Mouse (Mus musculus) granulocyte monocyte progenitor cell, adult 5-6 weeks (primary cell): ENCODE data around the gene Sst. TPM values are rescaled to one million over a fixed set of nuclear protein-coding genes. Genes with fewer than 3 reads are reported as not detected.
A peak's percentile ranks its signal among the peaks of the same experiment; 100 is the strongest.
"Not testable (repeated sequence)": the region's sequence is repeated elsewhere in the genome, so short reads cannot be mapped to it uniquely, and the experiment has no call there.

Experiments
- ATAC-seq: replicated peaks from 2 replicates; pipeline ENCODE4 v1.8.0; 2016; ENCODE audit warnings: mild to moderate bottlenecking, moderate TSS enrichment, inconsistent platforms; ENCODE audit not compliant: poor library complexity, severe bottlenecking
- total RNA-seq, 2 experiments: library from RNA; stranded (forward) in 1 of 2; stranded (reverse) in 1 of 2; fragments of 200-712, 200-1000 nt in 1 of 2; fragments of >200 nt in 1 of 2; fragmentation: Nextera tagmentation in 1 of 2; gene quantifications; 2 replicates each; pipeline ENCODE4 v1.2.3; 2014 to 2017

Gene Sst
- total RNA-seq (2014; fragmentation: Nextera tagmentation) (not detected in 2 replicates), total RNA-seq (2017) (not detected in 2 replicates)

DNA sequence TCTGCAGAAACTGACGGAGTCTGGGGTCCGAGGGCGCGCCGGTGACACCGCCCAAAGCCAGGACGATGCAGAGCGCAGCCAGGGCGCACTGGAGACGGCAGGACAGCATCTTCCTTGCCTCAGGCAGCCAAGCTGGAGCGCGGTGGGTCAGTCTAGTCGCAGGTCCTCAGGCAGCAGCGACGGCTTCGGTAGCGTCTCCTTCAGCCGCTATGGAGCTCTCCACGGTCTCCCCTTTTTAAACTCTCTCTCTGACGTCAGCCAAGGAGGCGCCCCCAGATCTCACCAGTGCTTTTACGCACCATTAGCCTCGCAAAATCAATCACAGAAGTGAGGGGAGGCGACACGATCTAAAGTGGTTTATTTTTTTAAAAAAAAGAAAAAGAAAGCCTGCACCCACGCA, at the start of gene Sst:
Sst (minus strand) TSS at position 323 of the 400 bp plus-strand sequence.
- ATAC-seq = no peak

DNA sequence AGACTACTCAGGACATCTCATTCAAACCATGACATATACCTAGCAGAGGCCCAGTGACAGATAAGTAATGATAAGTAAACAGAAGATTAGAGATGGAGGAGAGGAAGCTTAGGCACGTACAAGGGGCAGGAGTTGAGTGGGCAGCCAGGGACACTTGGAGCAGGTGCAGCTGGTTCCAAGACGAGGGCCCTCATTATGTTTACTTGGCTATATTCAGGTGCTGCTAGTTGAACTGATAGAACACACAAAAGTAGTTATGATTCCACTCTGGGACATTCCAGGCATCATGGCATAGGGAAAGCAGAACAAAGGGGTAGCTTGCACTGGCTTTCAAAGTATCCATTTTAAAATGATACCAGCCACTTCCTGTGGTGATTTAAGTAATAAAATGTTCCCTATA, 43.6 kb upstream of the Sst start:
- ATAC-seq = no peak

DNA sequence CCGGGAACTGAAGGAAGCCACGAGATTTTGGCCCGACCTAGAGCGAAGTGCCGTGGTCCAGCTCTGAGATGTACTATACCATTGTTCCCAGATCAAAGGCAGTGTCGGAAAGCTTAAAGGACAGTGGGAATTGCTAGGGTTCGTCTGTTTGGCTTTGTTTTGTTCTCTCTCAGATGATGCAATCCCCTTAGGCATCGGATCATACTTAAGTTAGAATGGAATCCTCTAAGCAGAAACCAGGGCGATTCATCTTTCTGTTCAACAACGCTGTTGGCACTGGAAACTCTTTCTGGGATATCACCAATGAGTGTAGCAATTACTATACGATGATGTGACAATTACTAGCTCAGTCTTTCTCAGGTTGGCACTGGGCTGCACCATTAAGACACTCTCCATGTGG, 41.5 kb upstream of the Sst start, which contains the start of gene Rtp2:
Rtp2 (minus strand) TSS at position 101 of the 400 bp plus-strand sequence.
- no peak for ATAC-seq

DNA sequence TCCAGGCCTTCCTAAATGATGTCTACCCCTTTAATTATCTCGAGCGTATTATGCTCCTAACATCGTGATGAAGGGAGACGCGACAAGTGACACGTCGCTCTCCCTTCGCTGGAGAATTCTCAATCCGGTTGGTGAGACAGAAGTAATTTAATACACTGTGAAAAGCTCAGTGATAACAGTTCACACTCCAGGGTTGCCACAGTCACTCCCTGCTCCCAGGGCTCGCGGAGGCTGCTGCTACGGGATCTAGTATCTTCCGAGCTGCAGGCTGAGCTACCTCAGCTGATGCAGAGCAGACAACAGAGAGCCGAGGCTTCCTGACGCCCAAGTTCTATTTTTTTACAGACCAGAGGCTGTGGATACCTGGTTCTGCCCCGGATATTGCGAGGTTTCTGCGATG, 40.5 kb upstream of the Sst start:
- ATAC-seq = no peak

DNA sequence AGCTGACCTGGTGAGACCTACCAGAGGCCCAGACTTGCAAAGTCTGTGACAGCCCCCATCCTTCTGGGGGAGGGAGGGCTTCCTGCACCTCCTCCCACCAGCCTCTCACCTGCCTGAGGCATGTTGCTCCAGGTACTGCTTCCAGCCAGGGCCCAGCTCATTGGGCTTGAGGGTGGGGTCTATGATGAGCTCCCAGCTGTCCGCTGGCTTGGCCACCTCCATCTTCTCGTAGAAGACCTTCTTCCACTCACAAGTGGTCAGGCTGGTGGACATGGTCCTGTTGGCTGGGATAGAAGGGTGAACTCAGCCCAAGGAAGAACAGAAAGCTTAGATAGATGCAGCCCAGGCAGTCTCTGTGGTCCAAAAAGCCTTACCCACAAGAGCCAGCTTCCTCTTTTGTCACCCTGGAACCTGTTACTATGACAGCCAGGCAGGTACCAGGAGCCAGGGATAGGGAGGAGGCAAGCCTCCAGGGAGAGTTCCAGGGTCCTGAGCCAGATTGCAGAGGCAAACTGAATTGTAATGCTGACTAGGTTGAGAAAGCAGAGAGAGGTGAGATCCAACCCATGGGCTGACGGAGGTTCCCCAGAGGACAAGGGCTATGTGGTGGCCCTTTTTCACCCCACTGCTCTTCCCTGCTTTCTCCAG, 39.8 kb upstream of the Sst start:
- no peak for ATAC-seq

DNA sequence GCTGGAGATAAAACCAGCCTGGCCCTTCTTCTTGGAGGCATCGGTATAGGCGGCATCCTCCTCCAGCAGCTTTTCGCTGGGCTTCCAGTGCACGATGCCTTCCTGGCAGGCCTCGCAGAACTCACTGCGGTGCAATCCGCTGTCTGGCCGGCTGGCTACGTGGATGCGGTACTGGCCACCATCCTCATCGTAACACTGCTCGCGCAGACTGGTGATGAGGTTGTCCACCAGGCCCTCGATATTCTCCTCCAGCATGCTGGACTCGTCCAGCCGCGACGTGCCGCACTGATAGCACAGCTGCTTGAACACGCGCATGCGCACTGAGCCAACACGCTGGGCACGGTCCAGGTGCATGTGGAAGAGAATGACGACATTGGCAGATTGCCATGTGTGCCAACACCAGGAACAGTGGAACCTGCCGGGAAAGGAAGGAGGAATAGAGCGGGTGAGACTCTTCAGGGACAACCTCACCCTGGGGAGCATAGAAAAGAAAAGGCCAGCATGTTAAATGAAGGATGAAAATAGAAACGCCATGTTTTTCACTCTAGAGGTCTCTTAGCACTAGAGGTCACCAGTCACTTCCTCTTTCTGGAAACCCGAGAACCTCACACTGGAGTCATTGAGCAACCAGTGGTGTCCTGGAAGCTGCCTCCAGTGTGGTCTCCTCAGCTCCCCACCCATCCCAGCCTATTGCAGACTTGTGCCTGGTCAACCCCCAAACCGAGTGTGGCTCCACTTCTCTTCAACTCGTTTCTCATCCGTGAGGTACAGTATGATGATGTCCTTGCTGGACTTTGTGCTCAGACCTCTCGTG, 36.8 kb upstream of the Sst start:
- peak; percentile 98 for ATAC-seq

DNA sequence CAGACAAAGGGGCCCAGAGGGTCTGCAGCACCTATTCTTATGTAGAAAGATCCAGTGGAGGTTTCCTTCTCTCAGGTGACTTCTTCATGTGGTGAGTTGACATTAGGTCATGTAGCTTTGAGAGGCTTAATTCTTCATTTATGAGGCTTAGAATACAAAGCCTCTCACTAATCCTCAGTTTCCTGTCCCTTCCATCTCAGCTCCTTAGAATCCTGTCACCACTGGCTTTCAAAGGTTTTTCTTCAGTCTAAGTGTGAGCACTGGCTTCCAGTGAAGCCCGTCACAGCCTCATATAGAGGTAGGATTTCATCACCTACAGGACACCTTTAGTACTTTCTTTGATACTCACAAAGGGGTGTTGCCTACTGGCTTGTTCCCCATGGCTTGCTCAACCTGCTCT, 32.1 kb upstream of the Sst start:
- ATAC-seq = no peak

DNA sequence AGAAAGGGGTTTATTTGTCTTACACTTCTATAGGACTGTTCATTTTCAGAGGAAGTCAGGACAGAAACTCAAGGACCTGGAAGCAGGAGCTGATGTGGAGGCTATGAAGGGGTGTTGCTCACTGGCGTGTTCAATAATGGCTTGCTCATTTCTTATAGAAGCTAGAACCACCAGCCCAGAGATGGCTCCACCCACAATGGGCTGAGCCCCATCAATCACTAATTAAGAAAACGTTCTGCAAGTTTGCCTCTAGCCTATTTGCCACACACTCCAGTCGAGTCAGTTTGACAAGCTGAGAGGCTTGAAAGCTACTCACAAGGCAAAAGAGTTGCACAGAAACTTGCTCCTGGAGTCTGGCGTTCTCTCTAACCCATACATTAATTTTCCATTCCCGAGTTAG, 30.9 kb upstream of the Sst start:
- ATAC-seq = no peak

DNA sequence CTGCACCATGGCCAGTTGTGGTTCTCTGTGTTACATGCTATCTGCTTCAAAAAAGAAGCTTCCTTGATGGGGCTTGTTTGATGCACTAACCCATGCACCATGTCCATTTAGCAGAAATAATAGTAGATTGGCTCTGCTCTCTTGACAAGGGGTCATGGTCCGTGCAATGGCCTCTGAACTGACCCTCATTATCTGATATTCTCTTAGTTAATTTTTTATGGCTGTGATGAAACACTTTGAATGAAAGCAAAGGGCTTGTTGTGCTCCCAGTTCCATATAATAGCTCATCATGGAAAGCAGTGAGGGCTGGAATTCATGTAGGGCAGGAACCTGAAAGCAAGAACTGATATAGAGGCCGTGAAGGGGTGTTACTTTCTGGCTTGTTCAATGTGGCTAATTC, 28.7 kb upstream of the Sst start:
- ATAC-seq = no peak

DNA sequence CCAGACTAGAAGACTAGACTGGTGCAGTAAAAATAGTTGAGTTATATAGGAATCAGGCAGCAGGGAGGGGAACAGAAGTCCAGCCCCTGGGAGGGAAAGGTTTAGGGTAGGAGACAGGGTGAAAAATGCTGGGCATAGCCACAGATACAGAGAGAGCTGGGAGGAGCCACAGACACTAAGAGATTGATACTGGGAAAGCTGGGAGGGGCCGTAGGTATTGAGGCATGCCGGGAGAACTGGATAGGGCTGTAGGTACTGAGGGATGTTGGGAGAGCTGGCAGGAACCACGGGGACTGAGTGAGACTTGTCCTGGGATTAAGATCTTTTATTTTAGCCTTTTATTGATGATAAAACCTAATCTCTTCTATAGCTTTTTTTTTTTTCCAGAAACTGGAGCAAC, 22.6 kb upstream of the Sst start:
- no peak for ATAC-seq

DNA sequence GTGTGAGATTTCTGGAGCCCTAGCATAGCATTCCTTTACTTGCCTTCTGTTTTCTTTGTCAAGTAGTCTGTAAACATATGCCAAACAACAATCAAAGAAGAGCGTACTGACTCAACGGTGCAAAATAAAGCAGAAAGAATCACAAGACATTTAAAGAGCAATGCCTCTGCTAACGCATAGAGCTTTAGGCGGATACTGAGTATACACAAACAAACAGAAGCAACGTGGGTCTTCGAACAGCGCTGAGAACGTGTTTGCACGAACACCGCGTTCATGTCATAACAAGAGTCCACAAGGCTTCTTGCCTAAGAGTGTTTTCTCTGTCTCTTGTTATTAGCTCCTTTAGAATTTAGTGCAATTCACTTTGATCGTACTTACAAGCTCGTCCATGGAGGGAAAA, 22.0 kb upstream of the Sst start:
- no peak for ATAC-seq

DNA sequence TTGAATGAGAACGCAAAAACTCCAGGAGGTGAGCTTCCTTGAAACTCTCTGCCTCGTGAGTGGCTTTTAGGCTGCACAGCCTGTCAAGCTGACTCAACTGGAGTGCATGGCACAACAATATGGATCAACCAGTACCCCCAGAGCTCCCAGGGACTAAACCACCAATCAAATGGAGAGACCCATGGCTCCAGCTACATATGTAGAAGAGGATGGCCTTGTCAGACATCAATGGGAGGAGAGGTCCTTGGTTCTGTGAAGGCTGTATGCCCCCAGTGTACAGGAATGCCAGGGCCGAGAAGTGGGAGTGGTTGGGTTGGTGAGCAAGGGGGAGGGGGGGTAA, 18.2 kb upstream of the Sst start:
- not testable (repeated sequence) for ATAC-seq

DNA sequence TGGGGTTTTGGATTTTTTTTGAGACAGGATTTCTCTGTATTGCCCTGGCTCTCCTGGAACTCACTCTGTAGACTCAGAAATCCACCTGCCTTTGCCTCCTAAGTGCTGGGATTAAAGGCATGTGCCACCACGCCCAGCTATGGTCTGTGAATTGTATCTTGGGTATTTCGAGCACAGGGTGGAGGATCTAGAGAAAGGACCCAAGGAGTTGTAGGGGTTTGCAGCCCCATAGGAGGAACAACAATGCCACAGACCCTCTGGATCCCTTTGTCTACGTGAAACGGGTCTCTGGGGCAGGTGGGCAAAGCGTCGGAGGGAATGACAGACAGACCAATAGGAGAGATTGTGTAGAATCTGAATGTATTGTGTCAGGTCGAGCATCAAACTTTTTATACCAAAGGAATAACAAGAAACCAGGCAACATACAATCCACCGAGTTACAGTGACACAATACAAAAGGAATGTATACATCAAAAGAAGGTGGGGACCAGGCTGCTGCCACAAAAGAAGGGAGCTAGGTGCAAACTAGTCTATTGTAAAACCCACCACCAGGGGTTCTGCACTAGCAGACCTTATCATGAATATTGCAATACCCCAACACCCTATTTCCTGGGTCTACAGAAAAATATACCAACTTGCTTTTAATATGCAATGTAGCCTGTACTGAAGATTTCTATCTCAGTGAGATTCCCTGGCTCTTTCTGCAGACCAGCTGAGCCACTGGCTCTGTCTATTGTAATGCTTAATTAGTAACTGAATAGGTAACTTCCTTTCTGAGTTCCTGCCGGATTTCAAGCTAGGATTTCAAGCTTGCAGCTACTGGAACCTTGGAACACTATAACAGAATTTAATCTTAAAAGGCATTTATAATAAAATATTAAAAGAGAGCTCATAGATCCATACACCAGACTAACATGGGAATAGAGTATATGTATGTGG, 17.6 kb upstream of the Sst start:
- not testable (repeated sequence) for ATAC-seq

DNA sequence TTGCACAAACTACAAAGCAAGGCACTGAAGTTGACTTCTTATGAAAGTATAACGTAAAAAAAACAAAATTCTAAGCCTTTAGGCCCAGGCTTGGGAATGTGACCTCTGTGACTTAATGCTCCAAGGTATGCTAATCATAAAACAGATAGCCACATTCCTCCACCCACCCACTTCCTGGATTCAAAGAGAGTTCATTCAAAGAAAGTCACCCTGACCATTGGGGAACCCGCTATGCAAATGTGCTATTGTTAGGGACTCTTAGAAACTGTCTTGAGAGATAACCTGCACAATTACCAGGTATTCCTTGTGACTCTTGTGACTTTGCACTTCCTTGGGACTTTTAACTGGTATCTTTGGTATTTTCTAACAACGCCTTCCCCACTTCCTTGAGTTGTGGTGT, 15.8 kb upstream of the Sst start:
- ATAC-seq = not testable (repeated sequence)

DNA sequence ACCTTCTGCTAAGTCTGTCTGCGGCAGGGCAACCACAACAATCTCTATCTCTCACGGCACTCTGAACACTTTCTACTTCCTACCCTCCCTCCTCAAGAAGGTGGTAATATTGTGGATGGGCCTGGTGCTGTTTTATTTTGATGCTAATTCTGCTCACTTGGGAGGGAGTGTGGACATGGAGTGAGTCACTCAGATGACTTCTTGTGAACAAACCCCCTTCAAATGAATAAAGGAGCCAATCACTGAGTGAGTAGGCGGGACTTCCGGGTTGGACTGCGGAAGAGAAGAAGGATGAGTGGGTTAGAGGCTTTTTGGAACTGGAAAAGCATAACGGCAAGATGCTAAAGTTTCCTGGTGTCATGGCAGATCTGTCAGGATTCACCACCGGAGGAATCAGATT, 10.7 kb upstream of the Sst start:
- no peak for ATAC-seq

DNA sequence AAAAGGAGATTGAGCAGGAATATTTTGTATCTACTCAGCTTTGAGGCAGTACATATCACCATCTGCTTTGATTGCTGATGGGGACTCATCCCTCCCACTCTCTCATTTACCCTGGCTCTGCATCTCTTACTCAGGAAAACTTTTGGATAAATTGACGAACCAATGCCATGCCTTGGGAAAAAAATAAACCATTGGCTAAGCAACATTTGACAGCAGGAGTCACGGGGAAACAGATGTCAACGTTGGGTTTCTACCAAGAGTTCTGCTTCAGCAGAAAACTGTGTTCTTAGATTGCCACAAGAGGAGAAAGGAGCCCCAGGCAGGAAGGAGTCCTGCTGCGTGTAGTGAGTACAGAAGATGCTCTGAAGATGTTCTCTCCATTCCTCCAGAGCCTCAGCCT, 9.3 kb upstream of the Sst start:
- no peak for ATAC-seq

DNA sequence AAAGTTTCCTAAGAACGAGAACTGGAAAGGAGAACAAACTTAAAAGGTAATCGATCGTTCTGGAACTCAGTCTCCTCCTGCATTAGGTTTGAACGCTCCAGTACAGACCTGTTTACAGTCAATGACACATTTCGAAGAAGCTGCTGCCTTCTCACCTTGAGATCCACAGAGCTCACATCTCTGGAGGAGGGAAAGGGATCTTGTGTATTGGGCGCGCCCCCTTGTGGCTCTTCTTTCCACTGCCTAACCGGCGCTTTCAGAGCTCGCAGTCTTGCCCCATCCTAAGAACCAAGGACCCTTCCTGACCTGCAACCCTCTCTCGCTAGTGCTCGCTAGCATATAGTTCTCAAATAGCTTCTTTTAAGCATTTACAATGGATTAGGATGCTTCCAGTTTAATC, 8.1 kb upstream of the Sst start:
- ATAC-seq = peak; percentile 70

DNA sequence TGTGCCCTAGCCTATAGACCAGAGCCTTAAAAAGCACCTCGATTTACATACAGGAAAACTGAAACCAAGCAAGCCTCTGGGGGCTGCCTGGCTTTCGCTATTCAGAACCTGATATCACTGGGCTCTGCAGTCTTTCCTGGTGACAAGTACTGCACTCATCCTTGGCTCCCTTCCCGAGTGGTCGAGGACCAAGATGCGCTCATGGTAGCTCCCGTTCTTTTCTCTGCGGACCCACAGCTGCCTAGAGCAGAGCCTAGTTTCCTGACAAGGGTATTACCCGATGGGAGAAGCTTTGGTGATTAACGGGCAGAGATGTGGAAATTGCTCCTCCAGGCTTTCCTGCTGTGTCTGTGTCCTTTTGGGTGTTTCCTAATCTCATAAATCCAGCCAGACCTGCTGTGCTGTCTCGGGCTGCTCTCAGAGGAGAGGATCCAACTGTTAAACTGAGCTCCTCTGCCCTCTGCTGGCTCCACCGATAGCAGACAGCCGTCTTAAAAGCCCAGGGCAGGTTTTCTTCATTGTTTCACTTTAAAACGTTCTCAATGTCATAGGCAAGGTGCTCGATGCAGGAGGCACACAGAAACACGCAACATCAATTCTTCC, 7.3 kb upstream of the Sst start:
- peak; percentile 72 for ATAC-seq

DNA sequence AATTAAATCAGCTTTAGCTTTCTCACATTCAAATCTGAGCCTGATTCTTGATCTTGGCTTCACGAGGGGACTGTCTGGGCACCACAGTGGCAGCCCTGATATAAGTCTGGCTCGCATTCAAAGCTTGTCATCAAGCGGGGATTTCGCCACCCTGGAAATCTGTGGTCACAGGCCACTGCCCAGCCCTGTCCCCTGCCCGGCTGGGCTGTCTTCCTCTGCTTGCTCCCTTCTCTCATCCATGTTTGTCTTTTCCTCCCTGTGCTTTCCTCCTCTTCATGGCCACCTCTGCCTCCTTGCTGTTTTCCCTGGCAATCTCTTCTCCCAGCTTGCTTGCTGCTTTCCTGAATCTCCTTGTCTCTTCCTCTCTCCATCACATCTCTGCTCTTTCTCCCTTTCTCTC, 6.7 kb upstream of the Sst start:
- ATAC-seq = peak; percentile 47; the same call in 1 of the 2 replicates

DNA sequence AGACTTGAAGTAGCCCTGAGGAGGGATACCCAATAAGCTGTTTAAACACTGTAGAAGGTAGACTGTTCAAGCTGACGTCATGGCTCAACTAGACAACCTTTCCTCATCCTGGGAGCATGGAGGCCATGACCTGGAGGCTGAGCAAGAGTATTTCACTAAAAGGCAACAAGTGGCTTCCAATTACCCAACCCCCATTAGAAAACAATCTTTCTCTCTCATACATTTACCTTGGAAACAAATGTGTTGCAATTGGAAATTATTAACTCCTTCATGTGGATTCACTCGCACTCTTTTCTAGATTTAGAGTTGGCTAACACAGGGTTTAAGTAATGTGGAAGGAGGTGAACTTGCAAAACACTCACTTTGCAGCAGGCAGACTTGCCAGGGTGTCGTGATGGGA, 4.4 kb upstream of the Sst start:
- no peak for ATAC-seq

DNA sequence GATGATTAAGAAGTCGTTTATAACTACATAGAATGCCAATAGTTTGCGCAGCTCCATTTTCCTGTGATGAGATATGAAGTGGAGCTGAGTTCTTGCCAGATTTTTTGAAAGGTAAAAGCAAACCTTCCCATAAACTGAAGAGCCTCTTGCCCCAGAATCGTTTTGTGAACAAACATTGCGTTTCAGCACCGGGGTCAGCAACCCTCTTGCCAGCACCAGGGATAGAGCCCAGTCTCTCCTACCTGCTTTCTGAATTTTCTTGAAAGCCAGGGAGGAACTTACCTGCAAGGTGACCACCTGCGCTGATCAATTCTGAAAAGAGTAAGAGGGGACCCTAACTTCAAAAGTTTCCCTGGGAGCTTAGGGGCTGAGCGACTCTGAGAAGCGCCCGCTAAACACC, 607 bp downstream of the Sst start:
- ATAC-seq = no peak
